Mouse (Mus musculus) myocyte (in vitro differentiated cells): ENCODE measurements at regions not wholly inside any gene's neighbourhood (a gene's known extent, or its start where the extent isn't known, plus 50 kb on each side); places are given as distances from the start of the nearest gene placed in this dataset.
A peak's percentile ranks its signal among the peaks of the same experiment; 100 is the strongest.

Experiments used
- H3K27me3 ChIP-seq: one replicate; pipeline ENCODE4 v1.6.1; 2011; ENCODE audit not compliant: control insufficient read depth, insufficient read depth, insufficient read length
- H3K36me3 ChIP-seq: one replicate; pipeline ENCODE4 v1.6.1; 2011; ENCODE audit not compliant: control insufficient read depth, insufficient read depth
- H3K4me2 ChIP-seq: one replicate; pipeline ENCODE4 v1.6.1; 2011; ENCODE audit warnings: low read depth, control low read depth
- H3K4me3 ChIP-seq: one replicate; pipeline ENCODE4 v1.5.1; 2011; ENCODE audit warnings: mild to moderate bottlenecking, control low read depth, moderate library complexity
- H3K79me2 ChIP-seq: one replicate; pipeline ENCODE4 v1.6.1; 2011; ENCODE audit not compliant: control insufficient read depth, insufficient read depth
- H3ac ChIP-seq: one replicate; pipeline ENCODE4 v1.6.1; 2011; ENCODE audit not compliant: control insufficient read depth, insufficient read length
- CEBPB ChIP-seq: IDR thresholded peaks from 2 replicates; pipeline ENCODE4 v1.6.1; 2011; ENCODE audit warnings: mild to moderate bottlenecking, moderate library complexity; ENCODE audit not compliant: poor library complexity, insufficient read depth, severe bottlenecking
- E2F4 ChIP-seq: IDR thresholded peaks from one replicate; pipeline ENCODE4 v1.6.1; 2011; ENCODE audit warnings: mild to moderate bottlenecking, control low read depth, moderate library complexity; ENCODE audit not compliant: insufficient read depth
- MAX ChIP-seq: IDR thresholded peaks from one replicate; pipeline ENCODE4 v1.6.1; 2011; ENCODE audit warnings: low read depth, mild to moderate bottlenecking, control low read depth
- MYOD1 ChIP-seq, 3 experiments: IDR thresholded peaks; one replicate each; pipeline ENCODE4 v1.6.1; 2011; ENCODE audit warnings: control low read depth in 2 of 3, low read depth in 2 of 3, mild to moderate bottlenecking in 2 of 3, moderate library complexity in 1 of 3; ENCODE audit not compliant: insufficient read length in 2 of 3, control insufficient read depth in 1 of 3
- MYOG ChIP-seq, 3 experiments: IDR thresholded peaks; one replicate each; pipeline ENCODE4 v1.6.1; 2011; ENCODE audit warnings: control low read depth in 2 of 3, low read depth in 2 of 3, mild to moderate bottlenecking in 2 of 3; ENCODE audit not compliant: insufficient read length in 2 of 3, control insufficient read depth in 1 of 3, insufficient read depth in 1 of 3
- POLR2A ChIP-seq: IDR thresholded peaks from one replicate; pipeline ENCODE4 v1.6.1; 2011; ENCODE audit warnings: low read depth, mild to moderate bottlenecking, control low read depth, moderate library complexity; ENCODE audit not compliant: insufficient read length
- POLR2AphosphoS2 ChIP-seq: IDR thresholded peaks from one replicate; pipeline ENCODE4 v1.6.1; 2011; ENCODE audit warnings: low read depth, control low read depth; ENCODE audit not compliant: insufficient read length
- REST ChIP-seq: IDR thresholded peaks from one replicate; pipeline ENCODE4 v1.6.1; 2011; ENCODE audit warnings: mild to moderate bottlenecking, control low read depth, moderate library complexity; ENCODE audit not compliant: insufficient read depth, insufficient read length
- SRF ChIP-seq: IDR thresholded peaks from one replicate; pipeline ENCODE4 v1.6.1; 2011; ENCODE audit warnings: low read depth; ENCODE audit not compliant: control insufficient read depth, insufficient read length
- TCF12 ChIP-seq: IDR thresholded peaks from one replicate; pipeline ENCODE4 v1.6.1; 2011; ENCODE audit warnings: mild to moderate bottlenecking, control low read depth; ENCODE audit not compliant: poor library complexity, insufficient read depth, severe bottlenecking
- TCF3 ChIP-seq: IDR thresholded peaks from one replicate; pipeline ENCODE4 v1.6.1; 2011; ENCODE audit warnings: low read depth, control low read depth; ENCODE audit not compliant: insufficient read length
- USF1 ChIP-seq: IDR thresholded peaks from one replicate; pipeline ENCODE4 v1.6.1; 2011; ENCODE audit warnings: low read depth, mild to moderate bottlenecking, control low read depth, moderate library complexity

DNA sequence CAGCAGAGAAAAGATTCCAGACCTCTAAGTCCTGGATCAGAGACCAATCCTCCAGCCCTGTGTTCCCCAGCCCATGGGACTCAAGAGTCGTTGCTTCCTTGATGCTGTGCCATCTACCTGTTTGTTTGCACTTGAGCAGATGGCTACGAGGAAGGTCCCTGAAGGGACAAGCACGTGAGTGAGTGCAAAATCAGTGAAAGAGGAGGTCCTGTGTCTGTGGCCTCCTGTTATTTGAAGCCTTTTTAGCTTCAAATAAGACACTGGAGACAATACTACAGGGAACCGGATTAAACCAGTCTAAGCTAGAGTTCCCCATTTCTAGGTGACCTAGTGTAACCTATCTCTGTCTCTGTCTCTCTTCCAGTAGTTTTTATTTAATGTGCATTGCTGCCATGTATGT is 58.2 kb upstream of the Trp53i11 start:
- TF ChIP-seq POLR2A (no peak), CEBPB (no peak), MYOG (IDR thresholded peaks at IDR 0.05; ENCODE audit: control insufficient read depth in 1 of 3, insufficient read depth in 1 of 3, insufficient read length in 2 of 3, low read depth in 2 of 3) (no peak), MYOD1 (IDR thresholded peaks at IDR 0.05; ENCODE audit: control insufficient read depth in 1 of 3, insufficient read length in 2 of 3, low read depth in 2 of 3) (no peak), POLR2AphosphoS2 (no peak), E2F4 (no peak), USF1 (no peak), TCF3 (no peak), REST (no peak), MAX (no peak), TCF12 (no peak), SRF (no peak)
- Histone ChIP-seq H3K36me3 (no peaks in the 10 kb centered on the region), H3K4me2 (no peak overlapping the region), H3K79me2 (no peaks in the 10 kb centered on the region), H3ac (no peak overlapping the region), H3K27me3 (peaks cover 17% of the 10 kb centered on the region), H3K4me3 (no peak overlapping the region)

DNA sequence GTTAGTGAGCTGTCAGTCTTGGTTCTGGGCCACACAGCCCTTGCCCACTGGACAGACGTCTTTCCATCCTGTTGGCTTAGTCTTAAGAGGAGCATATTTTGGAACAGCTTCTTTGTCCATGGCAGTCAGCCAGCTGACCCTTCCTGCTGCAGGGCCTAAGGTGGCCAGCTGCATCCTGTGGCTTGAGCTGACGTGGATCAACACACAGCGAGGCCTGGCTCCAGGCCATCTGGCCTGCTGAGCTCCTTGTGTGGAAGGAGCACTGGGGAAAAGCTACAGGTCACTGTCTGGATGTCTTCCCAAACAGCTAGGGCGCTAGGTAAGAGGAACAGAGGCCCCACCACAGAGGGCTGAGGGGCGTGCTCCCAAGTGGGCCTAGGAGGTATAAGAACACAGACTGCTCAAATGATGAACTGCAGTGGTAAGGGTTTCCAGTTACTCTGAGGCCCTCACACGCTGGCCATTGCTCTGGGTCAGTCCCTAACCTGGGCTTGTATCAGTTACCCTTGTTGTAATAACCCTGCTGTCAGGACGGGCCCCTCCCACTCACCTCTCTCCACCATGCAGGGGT is 60.7 kb upstream of the Trp53i11 start:
- H3K4me3 ChIP-seq = no peak overlapping the region
- H3K27me3 ChIP-seq = peaks cover 28% of the 10 kb centered on the region
- H3K79me2 ChIP-seq = no peaks in the 10 kb centered on the region

GRCm38 (mm10) chr2:93126112-93126511 is 61.2 kb upstream of the Trp53i11 start:
- no peaks in the 10 kb centered on the region for H3K36me3 ChIP-seq
- no peak overlapping the region for H3K4me2 ChIP-seq
- H3K27me3 ChIP-seq = peaks cover 32% of the 10 kb centered on the region
- no peak overlapping the region for H3K4me3 ChIP-seq
- no peak overlapping the region for H3ac ChIP-seq
- no peaks in the 10 kb centered on the region for H3K79me2 ChIP-seq
- no peak for TF ChIP-seq MYOG (IDR thresholded peaks at IDR 0.05; ENCODE audit: control insufficient read depth in 1 of 3, insufficient read depth in 1 of 3, insufficient read length in 2 of 3, low read depth in 2 of 3)
- no peak for TF ChIP-seq E2F4
- no peak for TF ChIP-seq POLR2AphosphoS2
- TF ChIP-seq CEBPB = no peak
- TF ChIP-seq MYOD1 (IDR thresholded peaks at IDR 0.05; ENCODE audit: control insufficient read depth in 1 of 3, insufficient read length in 2 of 3, low read depth in 2 of 3) = no peak
- no peak for TF ChIP-seq TCF3
- no peak for TF ChIP-seq MAX
- TF ChIP-seq SRF = no peak
- TF ChIP-seq TCF12 = no peak
- no peak for TF ChIP-seq USF1
- no peak for TF ChIP-seq POLR2A
- no peak for TF ChIP-seq REST

More for the DNA sequence above, 60.7 kb upstream of the Trp53i11 start:
- Histone ChIP-seq H3K36me3 (no peaks in the 10 kb centered on the region), H3ac (no peak overlapping the region), H3K4me2 (no peak overlapping the region)
- TF ChIP-seq MYOG (IDR thresholded peaks at IDR 0.05; ENCODE audit: control insufficient read depth in 1 of 3, insufficient read depth in 1 of 3, insufficient read length in 2 of 3, low read depth in 2 of 3) (peak in 1 of 3 experiments; percentile 5), POLR2A (no peak)

DNA sequence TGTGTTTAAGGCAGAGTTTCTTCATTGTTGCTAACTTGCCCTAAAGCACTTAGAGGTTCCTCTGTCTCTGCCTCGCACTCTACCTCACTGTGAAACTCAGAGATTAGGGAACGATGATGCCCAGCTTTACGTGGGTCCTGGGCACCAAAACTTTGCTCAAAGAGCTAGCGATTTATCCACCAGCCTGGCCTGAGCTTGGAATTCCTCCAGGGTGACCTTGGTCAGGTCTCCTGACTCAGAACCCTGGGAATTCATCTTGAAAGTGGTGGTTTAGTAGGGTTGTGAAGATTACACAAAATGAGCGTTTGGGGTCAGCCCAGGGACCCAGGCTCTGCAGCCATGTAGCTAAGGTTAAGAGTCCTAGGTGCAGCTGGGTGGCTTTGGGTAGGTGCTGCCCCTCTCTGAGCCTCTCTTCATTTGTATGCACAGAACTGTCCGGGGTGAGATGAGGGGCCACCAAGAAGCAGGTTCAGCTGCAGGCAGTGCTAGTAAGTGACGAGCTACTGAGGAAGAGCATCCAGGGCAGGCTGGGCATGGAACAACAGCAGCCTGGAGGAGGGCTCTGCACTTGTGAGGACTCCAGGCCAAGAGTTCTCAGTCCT is 62.4 kb upstream of the Trp53i11 start:
- no peak overlapping the region for H3K4me3 ChIP-seq
- H3K36me3 ChIP-seq = no peaks in the 10 kb centered on the region
- TF ChIP-seq REST (no peak), MAX (no peak), TCF3 (no peak), CEBPB (no peak), SRF (no peak), TCF12 (no peak), USF1 (no peak), MYOG (IDR thresholded peaks at IDR 0.05; ENCODE audit: control insufficient read depth in 1 of 3, insufficient read depth in 1 of 3, insufficient read length in 2 of 3, low read depth in 2 of 3) (no peak), MYOD1 (IDR thresholded peaks at IDR 0.05; ENCODE audit: control insufficient read depth in 1 of 3, insufficient read length in 2 of 3, low read depth in 2 of 3) (no peak), POLR2AphosphoS2 (no peak), POLR2A (no peak), E2F4 (no peak)
- peaks cover 41% of the 10 kb centered on the region for H3K27me3 ChIP-seq
- H3ac ChIP-seq = no peak overlapping the region
- H3K79me2 ChIP-seq = no peaks in the 10 kb centered on the region
- no peak overlapping the region for H3K4me2 ChIP-seq

DNA sequence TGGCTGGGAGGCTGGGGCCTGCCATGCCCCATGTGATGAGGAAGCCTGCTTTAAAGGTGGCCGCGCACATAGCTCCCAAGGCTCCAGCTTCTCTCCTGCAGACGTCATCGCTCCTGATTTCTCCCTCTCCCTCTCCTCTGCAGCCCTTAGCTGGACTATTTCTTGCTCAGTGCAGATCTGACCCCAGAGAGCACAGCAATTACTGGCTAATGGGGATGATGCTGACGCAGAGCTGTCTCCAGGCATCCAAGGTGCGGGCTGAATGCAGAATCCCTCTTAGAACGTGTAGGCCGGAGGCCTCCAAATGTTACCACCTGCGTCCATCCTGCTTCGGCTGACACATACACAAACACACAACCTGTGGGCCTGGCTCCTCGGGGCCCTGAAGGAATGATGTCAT is 63.5 kb upstream of the Trp53i11 start:
- Histone ChIP-seq H3K4me2 (no peak overlapping the region), H3K36me3 (no peaks in the 10 kb centered on the region), H3K79me2 (no peaks in the 10 kb centered on the region), H3K27me3 (peaks cover 50% of the 10 kb centered on the region), H3ac (no peak overlapping the region), H3K4me3 (no peak overlapping the region)
- TF ChIP-seq TCF3 = no peak
- TF ChIP-seq TCF12 = no peak
- no peak for TF ChIP-seq E2F4
- no peak for TF ChIP-seq POLR2AphosphoS2
- no peak for TF ChIP-seq MYOD1 (IDR thresholded peaks at IDR 0.05; ENCODE audit: control insufficient read depth in 1 of 3, insufficient read length in 2 of 3, low read depth in 2 of 3)
- no peak for TF ChIP-seq REST
- no peak for TF ChIP-seq SRF
- no peak for TF ChIP-seq CEBPB
- TF ChIP-seq USF1 = no peak
